Mouse (Mus musculus): ENCODE data around the gene Ate1.

DNA sequence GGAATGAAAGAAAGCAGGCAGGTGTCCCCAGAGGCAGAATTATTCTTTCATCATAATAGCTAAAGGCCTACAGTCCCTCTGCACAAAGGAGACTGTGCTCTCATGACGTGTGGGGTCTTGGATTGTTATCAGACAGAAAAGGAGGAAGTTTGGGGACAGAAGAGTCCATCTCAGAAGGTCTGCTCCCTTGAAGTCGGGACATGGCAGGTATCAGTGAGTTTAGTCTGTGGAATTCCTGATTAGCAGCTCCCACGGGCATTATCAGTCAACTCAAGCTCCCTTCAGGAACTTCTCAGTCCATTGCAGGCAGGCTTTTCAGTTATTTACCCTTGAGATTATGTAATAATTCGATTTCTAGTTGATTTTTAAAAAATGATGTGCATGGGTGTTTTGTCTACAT, 43.7 kb upstream of the Ate1 start:
- TF ChIP-seq CTCF (IDR thresholded peaks at IDR 0.05; ENCODE audit: borderline replicate concordance, extremely low read depth, insufficient read depth, insufficient read length) (no peak), POLR2A (IDR thresholded peaks at IDR 0.05; ENCODE audit: borderline replicate concordance, extremely low read depth, insufficient read depth, insufficient read length, poor library complexity, severe bottlenecking) (no peak)

Data from brain, embryonic 14.5 days (tissue).